Mouse (Mus musculus): ENCODE results near the gene Tph2. TPM values are rescaled to one million over a fixed set of nuclear protein-coding genes. Genes with fewer than 3 reads are reported as not detected.

Tph2 gene
- polyA plus RNA-seq, 1 experiment from 2014 or later: 0.25 TPM

DNA sequence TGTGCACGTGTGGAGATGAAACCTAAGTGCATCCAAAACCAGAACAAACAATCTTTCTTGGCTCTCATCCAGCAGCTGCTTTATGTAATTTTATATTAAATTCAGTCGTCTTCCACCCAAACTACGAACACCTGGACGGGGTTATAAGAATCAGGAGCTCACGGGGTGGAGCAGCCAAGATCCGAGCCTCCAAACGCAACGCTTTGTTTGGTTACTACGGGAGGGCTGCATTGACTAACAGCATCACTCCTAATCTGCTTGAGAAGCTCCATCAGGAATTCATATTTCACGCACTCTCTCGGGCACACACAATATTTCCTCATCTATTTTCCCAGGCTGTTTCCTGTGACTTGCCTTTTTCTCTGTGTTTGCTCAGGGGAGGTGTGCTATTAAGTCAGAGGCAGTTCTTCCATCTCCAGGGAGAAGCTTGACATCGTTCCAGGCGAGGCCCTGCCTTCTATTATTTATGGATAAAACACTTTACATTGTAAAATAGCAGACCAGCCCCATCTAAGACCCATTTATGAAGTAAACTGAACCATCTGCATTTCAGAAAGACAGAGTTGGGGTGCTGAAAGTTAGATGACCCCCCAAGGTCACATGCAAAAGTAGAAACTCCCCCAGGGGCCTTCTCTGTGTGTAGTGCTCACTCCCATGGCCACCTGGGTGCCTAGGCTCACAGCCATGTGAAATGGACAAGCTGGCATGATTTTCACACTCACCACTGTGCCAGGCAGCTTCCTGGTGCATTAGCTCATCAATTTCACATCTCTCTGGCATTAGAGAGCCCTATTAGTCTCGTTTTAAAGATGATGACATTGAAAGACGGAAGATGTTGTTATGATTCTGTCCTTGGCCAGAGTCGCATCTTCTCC is 76.9 kb downstream of the Tph2 start:
- H3K27ac ChIP-seq (ENCODE audit: low read length): no peak overlapping the region
- ATAC-seq: no peak; the same call in 1 of the 2 replicates
- H3K4me2 ChIP-seq (ENCODE audit: low read length): no peak overlapping the region
- H3K9ac ChIP-seq (replicated peaks; ENCODE audit: low read depth, low read length): no peak overlapping the region
- H3K27me3 ChIP-seq (replicated peaks; ENCODE audit: control insufficient read depth, insufficient read depth, low read length): no peaks in the 10 kb centered on the region
- H3K36me3 ChIP-seq (ENCODE audit: control insufficient read depth, insufficient read depth): no peaks in the 10 kb centered on the region
- no peaks in the 10 kb centered on the region for H3K4me1 ChIP-seq (replicated peaks; ENCODE audit: control insufficient read depth, insufficient read depth, low read length)
- no peak overlapping the region for H3K4me3 ChIP-seq (replicated peaks; ENCODE audit: low read length)
- 81% methylated on average over 16 of the region's 16 CpGs for WGBS
- H3K9me3 ChIP-seq (ENCODE audit: control insufficient read depth, low read length): no peaks in the 10 kb centered on the region

DNA sequence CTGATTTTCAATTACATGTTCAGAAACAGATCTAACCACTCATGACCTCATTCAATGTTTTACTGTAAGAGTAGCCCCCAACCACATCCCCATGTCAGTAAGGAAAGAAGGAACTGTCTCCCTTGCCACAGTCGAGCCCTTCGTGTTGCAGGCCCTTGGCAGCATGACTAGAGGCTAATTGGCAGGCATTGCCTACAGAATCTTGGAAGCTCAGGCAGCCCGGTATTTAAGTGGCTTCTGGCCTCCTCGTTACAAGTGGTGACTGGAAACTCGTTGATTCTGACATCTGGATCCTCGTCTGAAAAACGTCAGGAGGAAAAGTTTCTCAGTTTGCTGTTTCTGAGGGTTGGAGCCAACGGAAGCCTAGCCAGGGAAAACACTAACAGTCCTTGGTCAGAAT is 80.6 kb downstream of the Tph2 start:
- 59% methylated on average over 8 of the region's 8 CpGs for WGBS
- H3K27me3 ChIP-seq (replicated peaks; ENCODE audit: control insufficient read depth, insufficient read depth, low read length): no peaks in the 10 kb centered on the region
- no peak overlapping the region for H3K4me3 ChIP-seq (replicated peaks; ENCODE audit: low read length)
- H3K4me2 ChIP-seq (ENCODE audit: low read length): no peak overlapping the region
- no peaks in the 10 kb centered on the region for H3K4me1 ChIP-seq (replicated peaks; ENCODE audit: control insufficient read depth, insufficient read depth, low read length)
- no peak overlapping the region for H3K27ac ChIP-seq (ENCODE audit: low read length)
- H3K9me3 ChIP-seq (ENCODE audit: control insufficient read depth, low read length): no peaks in the 10 kb centered on the region
- H3K9ac ChIP-seq (replicated peaks; ENCODE audit: low read depth, low read length): no peak overlapping the region
- H3K36me3 ChIP-seq (ENCODE audit: control insufficient read depth, insufficient read depth): no peaks in the 10 kb centered on the region
- no peak for ATAC-seq

DNA sequence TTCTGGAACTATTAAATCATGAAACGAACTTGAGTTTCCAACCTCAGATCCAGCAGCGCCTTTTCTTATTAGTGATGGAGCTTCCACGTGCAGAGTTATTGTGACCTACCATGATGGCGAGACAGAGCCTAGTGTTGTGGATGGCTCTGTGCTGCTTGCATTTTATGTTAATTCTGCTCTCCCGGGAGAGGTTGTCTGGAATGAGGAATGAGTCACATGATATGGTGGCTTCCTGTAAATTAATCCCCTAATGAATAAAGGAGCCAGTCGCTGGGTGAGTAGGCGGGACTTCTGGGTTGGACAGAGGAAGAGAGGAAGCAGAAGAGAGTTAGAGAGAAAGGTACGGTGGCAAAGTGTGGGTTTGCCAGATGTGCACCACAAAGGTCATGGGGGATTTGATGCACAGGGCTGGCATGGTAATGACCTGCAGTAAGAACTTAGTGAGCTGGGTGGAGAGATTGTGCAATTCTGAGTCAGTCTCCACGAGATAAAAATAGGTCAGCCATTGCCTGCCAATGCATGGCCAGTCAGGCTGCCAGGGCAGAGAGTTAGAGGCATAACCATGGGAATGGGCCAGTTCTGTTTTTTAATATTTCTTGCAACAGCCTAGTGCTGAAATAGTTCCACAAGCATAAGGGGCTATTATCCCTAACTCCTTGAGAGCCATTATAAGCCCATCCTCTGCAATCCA is 84.8 kb downstream of the Tph2 start:
- Histone ChIP-seq H3K36me3 (ENCODE audit: control insufficient read depth, insufficient read depth) (no peaks in the 10 kb centered on the region), H3K4me3 (replicated peaks; ENCODE audit: low read length) (no peak overlapping the region), H3K9me3 (ENCODE audit: control insufficient read depth, low read length) (no peaks in the 10 kb centered on the region), H3K9ac (replicated peaks; ENCODE audit: low read depth, low read length) (no peak overlapping the region), H3K4me2 (ENCODE audit: low read length) (no peak overlapping the region), H3K27ac (ENCODE audit: low read length) (no peak overlapping the region), H3K4me1 (replicated peaks; ENCODE audit: control insufficient read depth, insufficient read depth, low read length) (no peaks in the 10 kb centered on the region), H3K27me3 (replicated peaks; ENCODE audit: control insufficient read depth, insufficient read depth, low read length) (no peaks in the 10 kb centered on the region)
- 78% methylated on average over 9 of the region's 9 CpGs for WGBS
- no peak for ATAC-seq

DNA sequence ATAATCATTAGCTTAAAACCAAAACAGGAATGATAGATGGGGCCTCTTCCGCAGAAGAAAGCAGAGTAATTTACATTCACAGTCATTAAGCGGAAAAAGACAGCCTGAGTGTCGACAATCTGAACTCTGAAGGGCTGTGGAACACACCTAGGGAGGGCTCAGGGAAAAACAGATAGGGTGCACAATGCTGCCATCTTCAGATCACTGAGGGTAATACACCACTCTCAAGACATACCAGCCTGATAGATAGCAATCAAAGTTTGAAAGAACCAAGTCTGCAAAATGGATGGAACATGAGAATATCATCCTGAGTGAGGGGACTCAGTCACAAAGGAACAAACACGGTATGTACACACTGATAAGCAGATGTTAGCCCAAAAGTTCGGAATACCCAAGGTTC is 87.7 kb downstream of the Tph2 start:
- H3K9ac ChIP-seq (replicated peaks; ENCODE audit: low read depth, low read length): no peak overlapping the region
- ATAC-seq: peak; percentile 92
- 9% methylated on average over 5 of the region's 5 CpGs for WGBS
- H3K4me2 ChIP-seq (ENCODE audit: low read length): no peak overlapping the region
- H3K4me1 ChIP-seq (replicated peaks; ENCODE audit: control insufficient read depth, insufficient read depth, low read length): no peaks in the 10 kb centered on the region
- H3K36me3 ChIP-seq (ENCODE audit: control insufficient read depth, insufficient read depth): no peaks in the 10 kb centered on the region
- no peak overlapping the region for H3K27ac ChIP-seq (ENCODE audit: low read length)
- H3K9me3 ChIP-seq (ENCODE audit: control insufficient read depth, low read length): no peaks in the 10 kb centered on the region
- no peaks in the 10 kb centered on the region for H3K27me3 ChIP-seq (replicated peaks; ENCODE audit: control insufficient read depth, insufficient read depth, low read length)
- no peak overlapping the region for H3K4me3 ChIP-seq (replicated peaks; ENCODE audit: low read length)

DNA sequence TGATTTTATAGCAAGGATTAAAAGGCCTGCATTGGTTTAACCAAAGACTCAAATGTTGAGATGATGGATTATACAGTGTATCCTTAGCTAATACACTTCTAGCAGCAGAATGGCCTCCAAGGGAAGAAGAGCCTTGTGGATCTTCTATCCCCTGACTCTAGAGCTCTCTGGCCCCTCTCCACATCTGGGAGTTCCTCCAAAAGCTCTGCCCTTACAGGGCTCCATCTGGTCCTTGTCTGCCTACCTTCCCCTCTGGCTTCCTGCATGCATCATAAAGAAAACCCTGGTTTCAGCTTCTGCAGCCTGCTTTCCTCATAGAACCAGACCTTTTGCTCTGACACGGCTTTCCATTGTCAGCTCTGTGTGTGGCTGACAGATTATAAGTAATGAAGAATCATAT is 88.6 kb downstream of the Tph2 start:
- ATAC-seq: no peak
- no peak overlapping the region for H3K4me3 ChIP-seq (replicated peaks; ENCODE audit: low read length)
- H3K36me3 ChIP-seq (ENCODE audit: control insufficient read depth, insufficient read depth): no peaks in the 10 kb centered on the region
- 66% methylated on average over 1 of the region's 1 CpGs for WGBS
- no peaks in the 10 kb centered on the region for H3K4me1 ChIP-seq (replicated peaks; ENCODE audit: control insufficient read depth, insufficient read depth, low read length)
- H3K9ac ChIP-seq (replicated peaks; ENCODE audit: low read depth, low read length): no peak overlapping the region
- H3K27me3 ChIP-seq (replicated peaks; ENCODE audit: control insufficient read depth, insufficient read depth, low read length): no peaks in the 10 kb centered on the region
- H3K27ac ChIP-seq (ENCODE audit: low read length): no peak overlapping the region
- no peak overlapping the region for H3K4me2 ChIP-seq (ENCODE audit: low read length)
- H3K9me3 ChIP-seq (ENCODE audit: control insufficient read depth, low read length): no peaks in the 10 kb centered on the region

GRCm38 (mm10) chr10:115078232-115078631 is 106.6 kb downstream of the Tph2 start:
- no peak overlapping the region for H3K4me2 ChIP-seq (ENCODE audit: low read length)
- H3K4me3 ChIP-seq (replicated peaks; ENCODE audit: low read length): no peak overlapping the region
- H3K4me1 ChIP-seq (replicated peaks; ENCODE audit: control insufficient read depth, insufficient read depth, low read length): no peaks in the 10 kb centered on the region
- no peak overlapping the region for H3K9ac ChIP-seq (replicated peaks; ENCODE audit: low read depth, low read length)
- 50% methylated on average over 3 of the region's 3 CpGs for WGBS
- no peaks in the 10 kb centered on the region for H3K9me3 ChIP-seq (ENCODE audit: control insufficient read depth, low read length)
- H3K27ac ChIP-seq (ENCODE audit: low read length): no peak overlapping the region
- ATAC-seq: no peak
- no peaks in the 10 kb centered on the region for H3K36me3 ChIP-seq (ENCODE audit: control insufficient read depth, insufficient read depth)
- H3K27me3 ChIP-seq (replicated peaks; ENCODE audit: control insufficient read depth, insufficient read depth, low read length): no peaks in the 10 kb centered on the region

DNA sequence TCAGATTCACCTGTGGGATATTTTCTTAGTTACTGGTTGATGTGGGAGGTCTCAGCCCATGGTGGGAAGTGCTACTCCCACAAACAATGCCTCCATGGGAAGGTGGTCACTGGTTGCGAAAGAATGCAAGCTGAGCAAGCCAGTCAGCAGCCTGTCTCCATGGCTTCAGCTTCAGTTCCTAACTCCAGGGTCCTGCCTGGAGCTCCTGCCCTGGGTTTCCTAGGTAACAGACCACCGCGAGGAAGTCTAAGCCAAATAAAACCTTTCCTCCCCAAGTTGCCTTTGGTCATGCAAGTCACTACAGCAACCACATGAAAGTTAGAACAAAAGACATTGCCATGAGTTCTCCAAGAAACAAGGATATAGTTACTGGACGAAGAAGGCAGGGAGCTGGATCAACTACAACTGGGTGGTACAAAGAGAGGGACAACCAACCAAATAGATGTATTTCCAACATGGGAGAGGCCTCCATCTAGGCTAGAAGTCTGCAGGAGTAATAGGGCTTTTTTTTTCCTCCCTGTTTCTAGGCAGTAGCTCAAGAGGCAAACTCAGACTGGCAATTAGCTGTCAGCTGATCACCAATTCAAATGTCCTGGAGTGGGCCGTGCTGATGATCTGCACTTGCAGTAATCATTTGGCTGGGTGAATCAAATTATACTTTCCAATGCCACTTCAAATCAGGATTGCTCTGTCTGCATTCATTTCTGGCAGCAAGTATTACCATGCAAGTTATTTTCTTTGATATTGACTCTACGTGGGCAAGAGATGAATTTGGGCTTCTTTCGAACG is 115.5 kb downstream of the Tph2 start:
- Histone ChIP-seq H3K4me1 (replicated peaks; ENCODE audit: control insufficient read depth, insufficient read depth, low read length) (no peaks in the 10 kb centered on the region), H3K27ac (ENCODE audit: low read length) (no peak overlapping the region), H3K9me3 (ENCODE audit: control insufficient read depth, low read length) (no peaks in the 10 kb centered on the region), H3K9ac (replicated peaks; ENCODE audit: low read depth, low read length) (no peak overlapping the region), H3K4me3 (replicated peaks; ENCODE audit: low read length) (no peak overlapping the region), H3K27me3 (replicated peaks; ENCODE audit: control insufficient read depth, insufficient read depth, low read length) (no peaks in the 10 kb centered on the region), H3K4me2 (ENCODE audit: low read length) (no peak overlapping the region), H3K36me3 (ENCODE audit: control insufficient read depth, insufficient read depth) (no peaks in the 10 kb centered on the region)
- ATAC-seq: peak; percentile 55; the same call in 1 of the 2 replicates
- 53% methylated on average over 8 of the region's 8 CpGs for WGBS

DNA sequence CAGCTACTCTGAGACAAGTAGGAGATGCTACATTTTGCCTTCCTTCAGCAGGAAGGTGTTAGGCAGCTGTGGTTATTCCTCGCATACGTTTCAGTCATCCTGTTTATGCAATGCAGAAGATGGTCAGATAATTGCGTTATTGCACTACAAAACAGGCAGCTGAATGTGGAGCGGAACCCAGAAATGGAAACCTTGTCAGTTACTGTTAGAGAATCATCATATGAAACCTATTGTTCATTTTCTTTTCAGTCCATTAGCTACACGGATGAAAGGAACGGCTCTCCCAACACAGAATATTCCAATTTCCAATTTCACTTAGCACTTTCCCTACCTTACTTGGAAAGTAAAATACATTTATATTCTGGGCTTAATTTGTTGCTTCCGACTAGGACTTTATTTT is 120.9 kb downstream of the Tph2 start:
- Histone ChIP-seq H3K9ac (replicated peaks; ENCODE audit: low read depth, low read length) (no peak overlapping the region), H3K4me2 (ENCODE audit: low read length) (no peak overlapping the region), H3K4me1 (replicated peaks; ENCODE audit: control insufficient read depth, insufficient read depth, low read length) (no peaks in the 10 kb centered on the region), H3K27me3 (replicated peaks; ENCODE audit: control insufficient read depth, insufficient read depth, low read length) (no peaks in the 10 kb centered on the region), H3K4me3 (replicated peaks; ENCODE audit: low read length) (no peak overlapping the region), H3K36me3 (ENCODE audit: control insufficient read depth, insufficient read depth) (no peaks in the 10 kb centered on the region), H3K9me3 (ENCODE audit: control insufficient read depth, low read length) (no peaks in the 10 kb centered on the region), H3K27ac (ENCODE audit: low read length) (no peak overlapping the region)
- no peak for ATAC-seq
- 92% methylated on average over 7 of the region's 7 CpGs for WGBS

DNA sequence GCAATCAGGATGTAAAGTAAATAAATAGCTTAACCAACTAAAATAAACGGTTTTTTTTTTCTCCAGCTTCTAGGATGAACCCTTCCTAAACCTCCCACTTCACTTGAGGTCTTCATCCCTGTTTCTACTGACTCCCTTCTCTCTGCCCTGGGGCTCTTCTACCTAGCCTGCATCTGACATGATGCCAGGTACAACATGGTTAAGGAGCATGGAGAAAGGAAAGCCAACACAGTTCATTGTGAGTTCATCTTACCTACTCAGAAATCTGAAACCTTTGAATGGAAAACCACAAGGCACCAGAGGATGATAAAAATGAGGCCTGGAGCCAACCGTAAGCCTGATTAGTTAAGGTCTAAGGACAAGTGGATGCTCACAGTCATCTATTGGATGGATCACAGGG is 123.3 kb downstream of the Tph2 start:
- Histone ChIP-seq H3K9ac (replicated peaks; ENCODE audit: low read depth, low read length) (no peak overlapping the region), H3K4me1 (replicated peaks; ENCODE audit: control insufficient read depth, insufficient read depth, low read length) (no peaks in the 10 kb centered on the region), H3K4me3 (replicated peaks; ENCODE audit: low read length) (no peak overlapping the region), H3K36me3 (ENCODE audit: control insufficient read depth, insufficient read depth) (no peaks in the 10 kb centered on the region), H3K9me3 (ENCODE audit: control insufficient read depth, low read length) (no peaks in the 10 kb centered on the region), H3K4me2 (ENCODE audit: low read length) (no peak overlapping the region), H3K27ac (ENCODE audit: low read length) (no peak overlapping the region), H3K27me3 (replicated peaks; ENCODE audit: control insufficient read depth, insufficient read depth, low read length) (no peaks in the 10 kb centered on the region)
- WGBS: 82% methylated on average over 2 of the region's 2 CpGs
- no peak for ATAC-seq

Data from forebrain, embryonic 16.5 days (tissue).